Mouse (Mus musculus) adrenal gland, postnatal 10 days (tissue): ENCODE measurements around the gene Eloa. TPM values are rescaled to one million over a fixed set of nuclear protein-coding genes. Genes with fewer than 3 reads are reported as not detected.
"Not testable (repeated sequence)": the region's sequence is repeated elsewhere in the genome, so short reads cannot be mapped to it uniquely, and the experiment has no call there.

Experiments used
- DNase-seq: peaks from one replicate; pipeline ENCODE4 v3.0.0; 2021; ENCODE audit warnings: mixed read lengths
- total RNA-seq, 2 experiments: library from RNA; stranded (reverse); gene quantifications; 2 replicates each; pipeline ENCODE4 v1.2.3; 2021

Eloa gene
- total RNA-seq, 2 experiments from 2014 or later = 40.5 to 41.8 TPM

- DNase-seq = no peak
Measured at GRCm38 (mm10) chr4:135984556-135984955, 37.0 kb downstream of the Eloa start.

- DNase-seq = no peak
Measured at GRCm38 (mm10) chr4:135981524-135982063, 40.0 kb downstream of the Eloa start.

- DNase-seq = not testable (repeated sequence)
Measured at GRCm38 (mm10) chr4:135980223-135980622, 41.3 kb downstream of the Eloa start.

- no peak for DNase-seq
Measured at GRCm38 (mm10) chr4:135976146-135976545, 45.4 kb downstream of the Eloa start.

GRCm38 (mm10) chr4:135972911-135973811 is 48.4 kb downstream of the Eloa start:
- no peak for DNase-seq

GRCm38 (mm10) chr4:135972556-135972906 is 49.0 kb downstream of the Eloa start, which contains the start of gene Lypla2:
Gene Lypla2, minus strand, starts transcription at chr4:135972626.
- peak; percentile 94 for DNase-seq

- no peak for DNase-seq
Measured at GRCm38 (mm10) chr4:135971805-135972555, 49.6 kb downstream of the Eloa start.

- DNase-seq = no peak
Measured at GRCm38 (mm10) chr4:135970585-135970984, 51.0 kb downstream of the Eloa start.

- no peak for DNase-seq
Measured at GRCm38 (mm10) chr4:135969070-135969750, 52.4 kb downstream of the Eloa start.

- DNase-seq = no peak
Measured at GRCm38 (mm10) chr4:135968271-135968869, 53.2 kb downstream of the Eloa start.

- DNase-seq = no peak
Measured at GRCm38 (mm10) chr4:135967086-135967760, 54.3 kb downstream of the Eloa start.

- DNase-seq = no peak
Measured at GRCm38 (mm10) chr4:135966283-135966682, 55.3 kb downstream of the Eloa start.

- no peak for DNase-seq
Measured at GRCm38 (mm10) chr4:135965113-135965512, 56.5 kb downstream of the Eloa start.

- DNase-seq = peak; percentile 82
Measured at GRCm38 (mm10) chr4:135964426-135964825, 57.1 kb downstream of the Eloa start.

GRCm38 (mm10) chr4:135963457-135964193 is 57.9 kb downstream of the Eloa start, which contains the start of gene Gale:
Gene Gale, plus strand, starts transcription at chr4:135963727.
- DNase-seq = peak; percentile 98

- no peak for DNase-seq
Measured at GRCm38 (mm10) chr4:135962946-135963345, 58.6 kb downstream of the Eloa start.

- DNase-seq = no peak
Measured at GRCm38 (mm10) chr4:135962198-135962597, 59.4 kb downstream of the Eloa start.

GRCm38 (mm10) chr4:135961709-135962108 is 59.9 kb downstream of the Eloa start:
- DNase-seq = no peak

GRCm38 (mm10) chr4:135960717-135961116 is 60.8 kb downstream of the Eloa start:
- DNase-seq = peak; percentile 89

- DNase-seq = peak; percentile 73
Measured at GRCm38 (mm10) chr4:135958354-135958753, 63.2 kb downstream of the Eloa start.
